Mouse (Mus musculus) heart, embryonic 11.5 days (tissue): ENCODE data around the gene Dtnb. TPM values are rescaled to one million over a fixed set of nuclear protein-coding genes. Genes with fewer than 3 reads are reported as not detected.

Experiments used
- ATAC-seq: fragments of 200-750 bp; cut with Nextera tagmentation; replicated peaks from 2 replicates; pipeline ENCODE4 v1.8.0; 2017; ENCODE audit warnings: moderate library complexity; ENCODE audit not compliant: insufficient number of reproducible peaks, low FRiP score, low TSS enrichment
- H3K27ac ChIP-seq: fragments of 300-500 bp; sonication (generic); 2 replicates; pipeline ENCODE4 v1.5.1; 2014; ENCODE audit warnings: mild to moderate bottlenecking, low read depth, low read length
- H3K27me3 ChIP-seq: fragments of 300-500 bp; sonication (generic); 2 replicates; pipeline ENCODE4 v1.6.1; 2014; ENCODE audit warnings: mild to moderate bottlenecking, low read length, mixed read lengths; ENCODE audit not compliant: control insufficient read depth, insufficient read depth
- H3K36me3 ChIP-seq: fragments of 300-500 bp; sonication (generic); 2 replicates; pipeline ENCODE4 v1.6.1; 2014; ENCODE audit warnings: mild to moderate bottlenecking, low read length, moderate library complexity, mixed read lengths; ENCODE audit not compliant: control insufficient read depth, insufficient read depth
- H3K4me1 ChIP-seq: fragments of 300-500 bp; sonication (generic); 2 replicates; pipeline ENCODE4 v1.6.1; 2014; ENCODE audit warnings: low read length; ENCODE audit not compliant: control insufficient read depth, insufficient read depth
- H3K4me2 ChIP-seq: fragments of 300-500 bp; sonication (generic); 2 replicates; pipeline ENCODE4 v1.6.1; 2014; ENCODE audit warnings: mild to moderate bottlenecking, moderate library complexity
- H3K4me3 ChIP-seq: fragments of 300-500 bp; sonication (generic); 2 replicates; pipeline ENCODE4 v1.5.1; 2014; ENCODE audit warnings: low read depth, low read length
- H3K9ac ChIP-seq: fragments of 300-500 bp; sonication (generic); 2 replicates; pipeline ENCODE4 v1.6.1; 2014; ENCODE audit warnings: mild to moderate bottlenecking, low read depth, low read length, moderate library complexity
- H3K9me3 ChIP-seq: fragments of 300-500 bp; sonication (generic); replicated peaks from 2 replicates; pipeline ENCODE4 v1.6.1; 2016; ENCODE audit warnings: low read length; ENCODE audit not compliant: control insufficient read depth
- WGBS: fragments of 180-500 bp; shearing (Covaris S2); extraction: QIAGEN DNeasy Blood & Tissue Kit; methylation state at CpG from one replicate; pipeline ENCODE4 v1.1.7; 2014; ENCODE audit not compliant: insufficient replicate concordance; 5-methylcytosine and 5-hydroxymethylcytosine counted together
- polyA plus RNA-seq: library from polyadenylated mRNA; unstranded; fragments of >200 nt; fragmentation: Nextera tagmentation; extraction: Ambion mirVana; gene quantifications from 2 replicates; pipeline ENCODE4 v1.2.1, GENCODE M21; 2014

Dtnb gene
- polyA plus RNA-seq, 1 experiment from 2014 or later = 26.7 TPM

GRCm38 (mm10) chr12:3756216-3756615 is 184.0 kb downstream of the Dtnb start:
- no peak overlapping the region for H3K27ac ChIP-seq
- H3K9me3 ChIP-seq = no peaks in the 10 kb centered on the region
- WGBS = 76% methylated on average over 3 of the region's 3 CpGs
- no peak for ATAC-seq
- H3K4me3 ChIP-seq = no peak overlapping the region
- 0 out of 2 replicates have a peak, but pooled peaks cover 3% of the 10 kb centered on the region for H3K36me3 ChIP-seq
- no peaks in the 10 kb centered on the region for H3K4me1 ChIP-seq
- no peak overlapping the region for H3K9ac ChIP-seq
- H3K4me2 ChIP-seq = no peak overlapping the region
- no peaks in the 10 kb centered on the region for H3K27me3 ChIP-seq

GRCm38 (mm10) chr12:3758127-3758526 is 185.9 kb downstream of the Dtnb start:
- no peak overlapping the region for H3K4me3 ChIP-seq
- H3K4me1 ChIP-seq = no peaks in the 10 kb centered on the region
- no peaks in the 10 kb centered on the region for H3K9me3 ChIP-seq
- ATAC-seq = no peak
- H3K27ac ChIP-seq = no peak overlapping the region
- H3K36me3 ChIP-seq = no peaks in the 10 kb centered on the region
- no peak overlapping the region for H3K4me2 ChIP-seq
- H3K27me3 ChIP-seq = no peaks in the 10 kb centered on the region
- 88% methylated on average over 3 of the region's 3 CpGs for WGBS
- no peak overlapping the region for H3K9ac ChIP-seq

- Histone ChIP-seq H3K36me3 (no peaks in the 10 kb centered on the region), H3K27ac (no peak overlapping the region), H3K27me3 (no peaks in the 10 kb centered on the region), H3K9me3 (no peaks in the 10 kb centered on the region), H3K4me1 (peaks cover 3% of the 10 kb centered on the region), H3K4me2 (no peak overlapping the region), H3K4me3 (no peak overlapping the region), H3K9ac (no peak overlapping the region)
- ATAC-seq = no peak
- 44% methylated on average over 4 of the region's 4 CpGs for WGBS
Observed at GRCm38 (mm10) chr12:3759419-3759818, 187.2 kb downstream of the Dtnb start.

GRCm38 (mm10) chr12:3760876-3761590 is 188.9 kb downstream of the Dtnb start:
- H3K9me3 ChIP-seq = no peaks in the 10 kb centered on the region
- H3K4me2 ChIP-seq = no peak overlapping the region
- ATAC-seq = no peak
- H3K27ac ChIP-seq = no peak overlapping the region
- H3K4me1 ChIP-seq = peaks cover 3% of the 10 kb centered on the region
- no peaks in the 10 kb centered on the region for H3K27me3 ChIP-seq
- H3K9ac ChIP-seq = no peak overlapping the region
- H3K4me3 ChIP-seq = no peak overlapping the region
- 69% methylated on average over 4 of the region's 4 CpGs for WGBS
- no peaks in the 10 kb centered on the region for H3K36me3 ChIP-seq

- H3K9me3 ChIP-seq = no peaks in the 10 kb centered on the region
- H3K36me3 ChIP-seq = no peaks in the 10 kb centered on the region
- 73% methylated on average over 6 of the region's 6 CpGs for WGBS
- peaks cover 3% of the 10 kb centered on the region for H3K4me1 ChIP-seq
- H3K27me3 ChIP-seq = no peaks in the 10 kb centered on the region
- H3K4me3 ChIP-seq = no peak overlapping the region
- H3K27ac ChIP-seq = no peak overlapping the region
- H3K4me2 ChIP-seq = no peak overlapping the region
- ATAC-seq = no peak
- no peak overlapping the region for H3K9ac ChIP-seq
Observed at GRCm38 (mm10) chr12:3761591-3762295, 189.6 kb downstream of the Dtnb start.

GRCm38 (mm10) chr12:3764191-3764804 is 192.1 kb downstream of the Dtnb start:
- Histone ChIP-seq H3K36me3 (no peaks in the 10 kb centered on the region), H3K27me3 (no peaks in the 10 kb centered on the region), H3K27ac (no peak overlapping the region), H3K4me1 (peaks cover 3% of the 10 kb centered on the region), H3K9me3 (no peaks in the 10 kb centered on the region), H3K4me2 (no peak overlapping the region), H3K9ac (no peak overlapping the region), H3K4me3 (no peak overlapping the region)
- ATAC-seq = no peak
- WGBS = 71% methylated on average over 3 of the region's 3 CpGs

GRCm38 (mm10) chr12:3767360-3767759 is 195.2 kb downstream of the Dtnb start:
- no peak for ATAC-seq
- Histone ChIP-seq H3K4me3 (no peak overlapping the region), H3K36me3 (no peaks in the 10 kb centered on the region), H3K9ac (no peak overlapping the region), H3K27me3 (no peaks in the 10 kb centered on the region), H3K4me2 (no peak overlapping the region), H3K27ac (no peak overlapping the region), H3K9me3 (no peaks in the 10 kb centered on the region), H3K4me1 (peaks cover 3% of the 10 kb centered on the region)
- 57% methylated on average over 8 of the region's 8 CpGs for WGBS

GRCm38 (mm10) chr12:3768391-3768790 is 196.2 kb downstream of the Dtnb start:
- no peak overlapping the region for H3K9ac ChIP-seq
- no peak overlapping the region for H3K4me3 ChIP-seq
- H3K4me1 ChIP-seq = peaks cover 3% of the 10 kb centered on the region
- no peak overlapping the region for H3K4me2 ChIP-seq
- WGBS = 89% methylated on average over 4 of the region's 4 CpGs
- no peaks in the 10 kb centered on the region for H3K36me3 ChIP-seq
- no peaks in the 10 kb centered on the region for H3K9me3 ChIP-seq
- no peaks in the 10 kb centered on the region for H3K27me3 ChIP-seq
- ATAC-seq = no peak
- H3K27ac ChIP-seq = no peak overlapping the region
